Mouse (Mus musculus) heart, embryonic 11.5 days (tissue): ENCODE data around the gene Ccl8. TPM values are rescaled to one million over a fixed set of nuclear protein-coding genes. Genes with fewer than 3 reads are reported as not detected.

Source experiments
- ATAC-seq: fragments of 200-750 bp; cut with Nextera tagmentation; replicated peaks from 2 replicates; pipeline ENCODE4 v1.8.0; 2017; ENCODE audit warnings: moderate library complexity; ENCODE audit not compliant: insufficient number of reproducible peaks, low FRiP score, low TSS enrichment
- H3K27ac ChIP-seq: fragments of 300-500 bp; sonication (generic); 2 replicates; pipeline ENCODE4 v1.5.1; 2014; ENCODE audit warnings: mild to moderate bottlenecking, low read depth, low read length
- H3K27me3 ChIP-seq: fragments of 300-500 bp; sonication (generic); 2 replicates; pipeline ENCODE4 v1.6.1; 2014; ENCODE audit warnings: mild to moderate bottlenecking, low read length, mixed read lengths; ENCODE audit not compliant: control insufficient read depth, insufficient read depth
- H3K36me3 ChIP-seq: fragments of 300-500 bp; sonication (generic); 2 replicates; pipeline ENCODE4 v1.6.1; 2014; ENCODE audit warnings: mild to moderate bottlenecking, low read length, moderate library complexity, mixed read lengths; ENCODE audit not compliant: control insufficient read depth, insufficient read depth
- H3K4me1 ChIP-seq: fragments of 300-500 bp; sonication (generic); 2 replicates; pipeline ENCODE4 v1.6.1; 2014; ENCODE audit warnings: low read length; ENCODE audit not compliant: control insufficient read depth, insufficient read depth
- H3K4me2 ChIP-seq: fragments of 300-500 bp; sonication (generic); 2 replicates; pipeline ENCODE4 v1.6.1; 2014; ENCODE audit warnings: mild to moderate bottlenecking, moderate library complexity
- H3K4me3 ChIP-seq: fragments of 300-500 bp; sonication (generic); 2 replicates; pipeline ENCODE4 v1.5.1; 2014; ENCODE audit warnings: low read depth, low read length
- H3K9ac ChIP-seq: fragments of 300-500 bp; sonication (generic); 2 replicates; pipeline ENCODE4 v1.6.1; 2014; ENCODE audit warnings: mild to moderate bottlenecking, low read depth, low read length, moderate library complexity
- H3K9me3 ChIP-seq: fragments of 300-500 bp; sonication (generic); replicated peaks from 2 replicates; pipeline ENCODE4 v1.6.1; 2016; ENCODE audit warnings: low read length; ENCODE audit not compliant: control insufficient read depth
- WGBS: fragments of 180-500 bp; shearing (Covaris S2); extraction: QIAGEN DNeasy Blood & Tissue Kit; methylation state at CpG from one replicate; pipeline ENCODE4 v1.1.7; 2014; ENCODE audit not compliant: insufficient replicate concordance; 5-methylcytosine and 5-hydroxymethylcytosine counted together
- polyA plus RNA-seq: library from polyadenylated mRNA; unstranded; fragments of >200 nt; fragmentation: Nextera tagmentation; extraction: Ambion mirVana; gene quantifications from 2 replicates; pipeline ENCODE4 v1.2.1, GENCODE M21; 2014

Ccl8 gene
- polyA plus RNA-seq, 1 experiment from 2014 or later: not detected

DNA sequence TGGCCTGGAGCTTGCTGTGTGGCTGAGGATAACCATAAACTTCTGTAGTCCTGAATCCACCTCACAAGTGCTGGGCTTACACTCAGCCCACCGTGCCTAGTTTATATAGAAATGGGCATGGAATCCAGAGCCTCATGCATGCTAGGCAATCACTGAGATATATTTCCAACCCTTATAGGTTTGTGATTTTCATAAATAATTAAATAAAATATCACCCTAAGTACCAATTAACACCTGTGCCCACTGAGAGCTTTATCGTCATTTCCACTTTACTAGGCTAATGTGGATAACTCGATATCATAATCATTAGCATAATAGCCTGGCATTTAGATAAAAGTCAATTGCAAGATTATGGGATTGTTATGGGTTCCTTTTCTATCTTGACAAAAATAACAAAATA, 30.6 kb upstream of the Ccl8 start:
- Histone ChIP-seq H3K36me3 (no peaks in the 10 kb centered on the region), H3K9me3 (no peaks in the 10 kb centered on the region), H3K27ac (no peak overlapping the region), H3K27me3 (no peaks in the 10 kb centered on the region), H3K4me2 (no peak overlapping the region), H3K9ac (no peak overlapping the region), H3K4me1 (no peaks in the 10 kb centered on the region), H3K4me3 (no peak overlapping the region)
- WGBS: 86% methylated on average over 3 of the region's 3 CpGs
- no peak for ATAC-seq

DNA sequence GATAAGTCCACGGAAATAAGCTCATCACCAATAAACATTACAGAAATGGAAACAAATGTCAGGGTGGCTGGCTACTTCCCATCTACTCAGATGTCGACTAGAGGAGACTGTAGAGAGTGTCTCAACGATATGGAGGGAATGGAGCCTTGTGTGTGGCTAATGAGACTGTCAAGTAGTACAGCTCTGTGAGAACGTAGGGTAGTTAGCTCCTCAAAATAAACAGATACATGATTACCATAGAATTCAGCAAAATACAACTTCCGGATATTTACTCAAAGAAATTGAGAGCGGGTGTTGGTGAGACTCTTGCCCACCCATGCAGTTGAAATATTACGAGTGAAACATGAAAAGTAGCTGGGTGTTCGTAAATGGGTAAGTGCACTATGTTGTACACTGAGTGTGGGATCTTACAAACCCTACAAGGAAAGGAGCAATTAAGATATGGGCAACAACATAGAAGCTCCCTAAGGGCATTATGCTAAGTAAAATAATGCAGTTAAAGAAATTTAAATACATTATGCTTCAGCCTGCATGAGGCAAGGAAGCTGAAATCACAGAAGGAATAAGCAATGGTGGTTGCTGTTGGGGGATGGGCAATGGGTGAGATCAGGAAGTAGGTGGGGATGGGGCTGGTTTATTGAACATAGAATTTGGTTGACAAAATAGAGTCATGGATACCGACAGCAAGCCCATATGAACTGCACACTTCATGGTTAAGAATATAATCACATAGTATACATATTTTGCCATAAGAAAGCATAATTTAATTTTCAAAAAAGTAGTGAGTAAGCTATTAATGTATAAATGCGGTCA, 15.3 kb upstream of the Ccl8 start:
- 70% methylated on average over 10 of the region's 10 CpGs for WGBS
- Histone ChIP-seq H3K4me2 (no peak overlapping the region), H3K9ac (no peak overlapping the region), H3K4me3 (no peak overlapping the region), H3K27me3 (no peaks in the 10 kb centered on the region), H3K36me3 (no peaks in the 10 kb centered on the region), H3K27ac (no peak overlapping the region), H3K4me1 (no peaks in the 10 kb centered on the region), H3K9me3 (no peaks in the 10 kb centered on the region)
- ATAC-seq: no peak

DNA sequence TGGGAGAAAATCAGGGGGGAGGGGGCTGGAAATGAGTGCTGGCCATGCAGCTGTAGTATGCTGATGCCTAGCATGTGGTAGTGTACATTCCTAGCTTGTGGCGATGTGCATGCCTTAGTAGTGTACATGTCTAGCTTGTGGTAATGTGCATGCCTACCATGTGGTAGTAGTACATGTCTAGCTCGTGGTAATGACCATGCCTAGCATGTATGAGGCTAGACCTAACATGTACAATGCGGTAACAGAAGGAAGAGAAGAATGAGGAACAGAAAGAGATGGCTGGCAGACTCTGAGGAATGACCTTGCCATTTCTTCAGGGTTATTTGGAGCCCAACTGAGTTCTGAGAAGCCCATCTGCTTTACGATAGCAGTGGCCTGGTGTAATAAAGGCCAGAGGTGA, 13.9 kb upstream of the Ccl8 start:
- Histone ChIP-seq H3K27ac (no peak overlapping the region), H3K9ac (no peak overlapping the region), H3K4me3 (no peak overlapping the region), H3K4me2 (no peak overlapping the region), H3K9me3 (no peaks in the 10 kb centered on the region), H3K27me3 (no peaks in the 10 kb centered on the region), H3K36me3 (no peaks in the 10 kb centered on the region), H3K4me1 (no peaks in the 10 kb centered on the region)
- ATAC-seq: no peak
- WGBS: 80% methylated on average over 4 of the region's 4 CpGs

DNA sequence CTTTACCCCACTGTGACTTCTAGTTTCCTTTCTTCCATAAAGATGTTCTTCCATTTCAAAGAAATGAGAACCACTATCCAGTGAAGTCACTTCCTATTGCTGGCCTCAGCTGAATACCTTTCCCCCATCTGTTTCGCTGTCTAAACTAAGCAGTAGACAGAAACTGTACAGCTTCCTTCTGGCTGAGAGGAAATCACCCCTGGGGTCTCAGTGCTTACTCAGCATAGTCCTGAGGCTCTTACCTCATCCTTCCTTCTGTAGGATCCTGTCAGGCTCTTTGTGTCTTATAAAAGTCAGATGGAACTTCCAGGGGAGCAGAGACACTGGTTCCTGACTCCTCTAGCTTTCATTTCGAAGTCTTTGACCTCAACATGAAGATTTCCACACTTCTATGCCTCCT, 13.5 kb upstream of the Ccl8 start, which contains the start of gene Ccl12:
Gene Ccl12, plus strand, starts transcription at position 317 of the 400 bp plus-strand sequence.
- WGBS: 62% methylated on average over 2 of the region's 2 CpGs
- no peaks in the 10 kb centered on the region for H3K36me3 ChIP-seq

DNA sequence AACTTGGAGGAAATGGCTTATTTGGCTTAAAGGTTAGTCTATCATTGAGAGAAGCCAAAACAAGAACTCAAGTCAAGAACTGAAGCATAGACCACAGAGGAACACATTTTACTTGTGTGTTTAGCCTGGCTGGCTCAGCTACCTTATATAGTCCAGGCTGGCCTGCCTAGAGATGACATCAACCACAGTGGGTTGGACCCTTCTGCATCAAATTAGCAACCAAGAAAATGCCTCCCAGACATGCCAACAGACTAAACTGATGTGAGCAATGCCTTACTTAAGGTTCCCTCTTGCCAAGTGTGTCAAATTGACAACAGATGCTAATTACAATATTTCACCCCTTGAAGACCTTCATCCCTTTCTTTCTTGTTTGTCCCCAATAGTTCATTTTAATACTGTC, 5.4 kb upstream of the Ccl8 start:
- Histone ChIP-seq H3K4me2 (no peak overlapping the region), H3K36me3 (no peaks in the 10 kb centered on the region), H3K4me3 (no peak overlapping the region), H3K4me1 (no peaks in the 10 kb centered on the region), H3K27ac (no peak overlapping the region), H3K9me3 (no peaks in the 10 kb centered on the region), H3K27me3 (no peaks in the 10 kb centered on the region), H3K9ac (no peak overlapping the region)
- no peak for ATAC-seq

More for the DNA sequence above, 13.5 kb upstream of the Ccl8 start, which contains the start of gene Ccl12:
- no peak for ATAC-seq
- H3K4me1 ChIP-seq: no peaks in the 10 kb centered on the region
- H3K9ac ChIP-seq: no peak within 1 kb of the TSS
- H3K4me3 ChIP-seq: no peak within 1 kb of the TSS
- no peak within 1 kb of the TSS for H3K4me2 ChIP-seq
- no peaks in the 10 kb centered on the region for H3K9me3 ChIP-seq
- no peak within 1 kb of the TSS for H3K27ac ChIP-seq
- no peaks in the 10 kb centered on the region for H3K27me3 ChIP-seq

DNA sequence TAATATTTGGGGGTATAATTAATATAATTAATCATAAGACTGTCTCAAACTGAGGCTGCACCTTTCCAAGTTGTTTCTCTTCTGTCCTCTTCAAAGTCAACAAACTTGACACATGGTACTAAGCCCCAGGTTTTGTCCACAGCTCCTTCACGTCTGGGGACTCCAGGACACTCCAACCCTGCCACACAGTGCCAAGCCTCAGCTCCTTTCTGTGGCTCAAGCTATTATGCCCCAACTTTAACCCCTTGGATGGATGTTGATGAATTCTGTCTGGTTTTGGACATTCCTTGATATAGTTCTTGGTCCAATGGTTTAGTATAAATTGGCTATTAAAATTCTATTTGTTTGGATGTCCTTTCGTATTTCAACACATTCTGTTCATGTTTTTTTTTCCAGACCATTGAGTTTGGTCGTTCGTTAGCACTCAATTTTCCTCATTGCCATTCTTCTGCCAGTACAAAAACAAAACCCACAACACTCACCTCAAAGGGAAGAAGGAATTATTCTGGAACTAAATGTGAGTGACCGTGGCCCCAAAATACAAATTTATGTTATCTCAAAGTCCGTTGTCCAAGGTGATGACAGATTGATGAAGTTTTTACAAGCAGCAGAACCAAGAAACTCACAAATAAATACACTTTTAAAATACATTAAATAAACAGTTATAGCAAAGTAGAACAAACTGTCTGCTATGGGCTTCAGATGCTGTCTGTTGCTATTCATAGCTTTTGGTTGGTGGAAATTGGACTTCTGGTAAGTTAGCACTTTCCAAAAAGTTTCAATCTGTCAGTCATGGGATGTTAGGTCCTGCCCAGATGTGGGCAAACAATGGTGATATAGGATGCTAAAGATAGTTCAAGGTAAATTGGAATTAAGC, 4.4 kb upstream of the Ccl8 start:
- ATAC-seq: no peak
- Histone ChIP-seq H3K36me3 (no peaks in the 10 kb centered on the region), H3K27ac (no peak overlapping the region), H3K9me3 (no peaks in the 10 kb centered on the region), H3K4me3 (no peak overlapping the region), H3K27me3 (no peaks in the 10 kb centered on the region), H3K9ac (no peak overlapping the region), H3K4me1 (no peaks in the 10 kb centered on the region), H3K4me2 (no peak overlapping the region)
- 63% methylated on average over 6 of the region's 6 CpGs for WGBS

DNA sequence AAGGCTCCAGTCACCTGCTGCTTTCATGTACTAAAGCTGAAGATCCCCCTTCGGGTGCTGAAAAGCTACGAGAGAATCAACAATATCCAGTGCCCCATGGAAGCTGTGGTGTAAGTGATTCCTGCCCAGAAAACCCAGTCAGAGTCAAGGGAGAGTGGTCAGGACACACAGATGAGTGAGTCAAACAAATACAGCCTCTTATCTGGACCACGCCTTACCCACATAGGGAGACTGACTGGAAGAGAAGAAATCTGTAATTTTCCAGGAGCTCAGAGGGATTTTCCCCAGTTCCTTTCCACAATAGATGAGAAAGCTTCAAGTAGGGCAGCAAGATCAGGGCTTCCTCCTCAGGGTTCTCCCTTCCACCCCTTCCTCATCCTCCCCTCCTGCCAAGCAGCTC, 1.1 kb downstream of the Ccl8 start:
- 72% methylated on average over 3 of the region's 3 CpGs for WGBS
- H3K27ac ChIP-seq: no peak overlapping the region
- H3K9me3 ChIP-seq: no peaks in the 10 kb centered on the region
- no peaks in the 10 kb centered on the region for H3K27me3 ChIP-seq
- ATAC-seq: no peak
- no peak overlapping the region for H3K4me3 ChIP-seq
- H3K36me3 ChIP-seq: no peaks in the 10 kb centered on the region
- H3K4me1 ChIP-seq: no peaks in the 10 kb centered on the region
- no peak overlapping the region for H3K4me2 ChIP-seq
- H3K9ac ChIP-seq: no peak overlapping the region

DNA sequence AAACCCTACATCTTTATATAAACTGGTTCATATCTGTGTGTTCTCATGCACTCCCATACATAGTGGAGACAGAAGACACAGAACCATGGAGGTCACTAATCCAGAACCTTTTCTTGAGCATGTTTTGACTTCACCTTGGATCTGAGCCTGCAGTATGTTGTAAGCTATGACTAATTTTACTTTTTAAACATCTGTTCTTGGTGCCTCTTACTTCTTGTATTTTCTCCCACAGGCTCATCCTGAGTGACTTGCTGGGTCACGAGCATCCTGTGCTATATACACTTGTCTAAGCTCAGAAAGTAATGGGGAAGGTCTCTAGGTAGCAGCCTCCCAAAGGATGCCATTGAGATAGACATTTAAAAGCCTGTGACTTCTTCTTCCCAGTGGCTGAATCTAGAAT, 18.0 kb downstream of the Ccl8 start:
- 66% methylated on average over 1 of the region's 1 CpGs for WGBS
- ATAC-seq: no peak

More for the DNA sequence above, 18.0 kb downstream of the Ccl8 start:
- Histone ChIP-seq H3K4me2 (no peak overlapping the region), H3K36me3 (no peaks in the 10 kb centered on the region), H3K9me3 (no peaks in the 10 kb centered on the region), H3K4me1 (no peaks in the 10 kb centered on the region), H3K9ac (no peak overlapping the region), H3K27me3 (no peaks in the 10 kb centered on the region), H3K4me3 (no peak overlapping the region), H3K27ac (no peak overlapping the region)
